Mouse (Mus musculus) colon, adult 2 months (tissue): Measurements from ENCODE around the gene Tmem216. TPM values are rescaled to one million over a fixed set of nuclear protein-coding genes. Genes with fewer than 3 reads are reported as not detected.

Experiments used
- polyA plus RNA-seq: library from polyadenylated mRNA; depleted of rRNA; stranded (reverse); fragments of >200 nt; gene quantifications from 2 replicates; pipeline ENCODE4 v1.2.3, GENCODE M21; 2012; rRNA removed

Gene Tmem216
- 9.4 and 9.7 TPM in 2 replicates for polyA plus RNA-seq

DNA sequence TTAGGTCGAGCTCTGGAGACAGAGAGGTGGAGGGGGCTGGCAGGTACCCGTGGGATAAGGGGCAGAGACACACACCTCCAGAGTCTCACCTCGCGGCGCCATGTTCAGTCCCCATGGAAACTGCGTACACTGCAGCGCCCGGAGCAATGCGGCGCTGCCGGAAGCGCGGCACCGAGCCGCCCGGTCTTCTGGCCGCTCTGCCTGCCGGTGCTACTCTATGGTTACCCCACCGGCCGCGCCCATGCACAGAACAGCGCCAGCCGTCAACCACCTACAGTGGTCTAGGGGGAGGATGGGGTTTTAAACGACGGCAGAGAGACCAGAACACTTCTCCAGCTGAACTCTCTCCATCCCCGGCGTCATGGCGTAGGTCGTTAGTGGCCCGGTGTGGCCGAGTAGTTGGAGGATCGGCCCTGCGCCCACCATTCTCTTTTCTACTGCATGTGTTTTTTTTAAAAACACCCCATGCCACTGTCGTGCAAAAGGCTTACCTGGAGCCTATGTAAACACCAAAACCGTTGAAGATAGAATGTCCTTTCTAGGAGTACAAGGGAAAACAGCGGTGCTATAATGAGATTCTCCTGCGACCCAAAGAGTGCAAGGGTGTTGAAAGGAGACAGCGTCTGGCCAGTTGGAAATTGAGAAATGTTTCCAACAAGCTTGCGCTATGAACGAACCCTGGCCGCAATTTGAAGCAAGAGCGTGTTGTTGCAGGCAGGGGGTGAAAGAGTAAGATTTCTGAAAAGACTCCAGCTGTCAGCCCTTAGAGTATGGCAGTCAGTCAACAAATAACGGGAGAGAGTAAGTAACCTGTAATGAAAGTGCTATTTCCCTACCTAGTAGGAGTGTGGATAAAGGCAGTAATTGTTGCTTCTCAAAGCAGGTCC lies at the start of gene Tmem216:
Tmem216 (minus strand) TSS at position 615 of the 887 bp plus-strand sequence.

DNA sequence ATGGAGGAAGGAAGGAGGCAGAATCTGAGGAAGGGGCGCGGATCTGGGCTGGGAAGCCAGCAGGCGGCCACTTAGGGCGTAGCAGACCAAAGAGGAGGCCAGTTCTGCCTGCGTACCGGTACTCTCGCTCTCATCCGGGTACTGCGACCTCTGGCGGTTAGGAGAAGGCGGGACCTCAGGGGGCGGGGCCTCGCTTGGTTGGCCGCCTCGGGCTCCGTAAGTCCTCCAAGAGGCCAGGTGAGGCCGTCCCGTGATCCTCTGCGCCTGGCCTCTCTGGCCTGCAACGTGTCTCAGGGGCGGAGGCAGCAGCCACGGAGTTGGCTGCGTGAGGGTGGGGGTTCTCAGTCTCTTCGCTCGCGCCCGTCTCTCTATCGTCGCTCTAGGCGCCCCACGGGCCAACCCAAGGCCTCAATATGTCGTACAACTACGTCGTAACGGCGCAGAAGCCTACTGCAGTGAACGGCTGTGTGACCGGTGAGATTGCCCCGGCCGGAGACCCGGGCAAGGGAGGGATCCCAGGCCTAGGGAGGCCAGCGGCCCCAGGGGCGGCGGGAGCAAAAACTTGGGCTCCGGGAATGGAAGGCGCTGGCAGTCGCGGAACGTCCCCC lies 49.4 kb upstream of the Tmem216 start, which contains the start of the genes Ddb1 and Tkfc:
Ddb1 (plus strand) TSS at position 35 of the 608 bp plus-strand sequence.
Tkfc (minus strand) TSS at position 362 of the 608 bp plus-strand sequence.

DNA sequence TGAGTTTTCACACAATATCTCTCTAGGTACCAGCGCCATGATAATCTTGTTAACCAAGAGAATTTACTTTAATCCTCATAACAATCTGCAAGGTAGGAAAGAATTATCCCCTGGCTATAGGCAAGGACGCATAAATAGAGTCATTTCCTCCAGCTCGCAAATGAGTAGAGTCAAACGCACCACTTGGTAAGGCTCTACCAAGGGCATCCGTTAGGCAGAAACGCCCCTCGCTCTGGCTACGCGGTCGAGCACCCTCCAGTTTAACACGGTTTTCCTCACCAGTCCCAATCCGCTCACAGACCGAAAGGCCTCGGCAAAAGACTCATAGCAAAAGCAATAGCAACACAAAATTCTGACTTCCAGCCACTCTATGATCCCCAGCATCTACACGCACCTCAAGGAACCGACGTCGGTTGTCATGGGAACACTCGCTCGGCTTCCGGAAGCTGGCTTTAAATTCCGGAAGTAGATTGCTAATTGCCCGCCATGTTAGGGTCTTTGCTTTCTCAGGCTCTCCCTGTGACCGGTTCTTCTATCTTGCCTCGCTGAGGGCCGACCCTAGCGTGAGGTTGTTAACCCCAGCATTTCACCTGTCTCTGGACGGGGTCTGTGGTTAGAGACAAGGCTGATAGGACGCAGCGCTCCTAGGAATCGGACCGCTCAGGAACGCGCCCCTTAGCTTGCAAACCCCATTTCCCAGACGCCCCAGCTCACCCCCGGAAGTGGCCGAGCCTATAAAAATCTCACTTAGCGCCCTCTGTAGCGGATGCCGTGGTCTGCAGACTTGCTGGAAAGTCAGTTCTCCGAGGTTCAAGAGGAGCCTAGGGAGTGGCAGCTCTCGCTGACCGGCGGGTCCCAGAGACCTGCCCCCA lies 20.9 kb upstream of the Tmem216 start, which contains the start of the genes Cyb561a3 and Tmem138:
Cyb561a3 (plus strand) TSS at position 483 of the 872 bp plus-strand sequence.
Tmem138 (minus strand) TSS at position 673 of the 872 bp plus-strand sequence.

DNA sequence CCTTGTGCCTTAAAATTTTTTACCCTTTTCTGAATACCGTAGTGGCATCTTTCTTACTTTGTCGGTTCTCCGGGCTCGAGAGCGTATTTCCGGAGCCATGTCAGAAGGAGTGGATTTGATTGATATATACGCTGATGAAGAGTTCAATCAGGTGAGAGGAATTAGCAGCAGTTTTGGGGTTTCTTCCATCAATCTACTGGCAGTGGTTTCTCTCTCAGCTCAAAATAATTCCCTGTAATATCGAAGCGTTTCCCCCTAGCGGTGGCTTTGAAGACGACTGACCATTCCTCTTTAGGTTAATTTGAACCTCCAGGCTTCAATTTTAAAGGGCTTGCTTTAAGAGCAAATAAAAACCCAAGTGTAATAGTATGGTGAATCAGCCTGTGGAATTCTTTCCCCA lies 30.1 kb downstream of the Tmem216 start, which contains the start of gene Sdhaf2:
Sdhaf2 (minus strand) TSS at position 233 of the 400 bp plus-strand sequence.

DNA sequence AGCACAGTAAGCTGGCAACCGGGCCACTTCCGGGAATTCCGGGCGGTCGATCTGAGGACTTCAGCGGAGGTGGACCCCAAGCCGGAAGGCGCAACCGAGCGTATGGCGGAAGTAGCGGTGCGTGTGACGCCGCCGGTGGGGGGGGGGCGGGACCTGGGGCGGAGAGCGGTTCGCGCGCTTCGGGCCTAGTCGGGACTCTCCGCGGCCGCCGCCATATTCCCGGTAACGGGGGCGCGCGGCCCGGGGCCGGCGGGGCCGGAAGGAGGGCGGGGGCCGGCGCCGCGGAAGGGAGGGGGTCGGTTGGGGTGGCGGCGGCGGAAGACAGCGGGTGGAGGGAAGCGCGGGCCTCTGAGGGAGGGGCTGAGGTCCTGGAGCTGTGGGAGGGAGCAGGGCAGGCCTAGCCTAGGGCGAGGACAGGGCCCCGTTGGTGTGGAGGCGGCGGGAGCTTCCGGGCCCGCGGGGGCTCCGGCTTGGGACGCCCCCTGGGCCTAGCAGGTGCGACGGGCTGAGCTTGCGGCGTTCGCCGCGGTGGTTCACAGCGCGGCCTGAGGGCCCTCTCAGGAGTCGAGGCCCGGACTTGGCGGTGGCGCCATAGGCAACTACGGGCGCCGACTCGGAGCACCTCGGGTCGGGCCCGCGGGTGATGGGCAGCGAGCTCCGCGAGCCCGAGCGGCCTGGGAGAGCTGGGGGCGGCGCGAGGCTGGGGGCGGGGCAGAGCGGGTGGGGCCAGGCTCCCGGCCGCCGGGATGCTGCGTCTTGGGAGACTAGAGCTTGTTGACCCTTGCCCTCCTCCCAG lies 30.7 kb downstream of the Tmem216 start, which contains the start of gene Cpsf7:
Cpsf7 (plus strand) TSS at position 161 of the 796 bp plus-strand sequence.

Other genes with a start within 250 kb of the Tmem216 start
- gene Syt7, start 167.1 kb downstream of the Tmem216 start, polyA plus RNA-seq: 25.4 and 29.9 TPM in 2 replicates
- 0.98 and 1.2 TPM in 2 replicates for gene Lrrc10b, start 98.8 kb downstream of the Tmem216 start, polyA plus RNA-seq
- 0.29 and 0.40 TPM in 2 replicates for gene Ppp1r32, start 73.3 kb downstream of the Tmem216 start, polyA plus RNA-seq
- gene Cpsf7, start 31.0 kb downstream of the Tmem216 start, polyA plus RNA-seq: 23.7 and 26.0 TPM in 2 replicates
- gene Sdhaf2, start 30.1 kb downstream of the Tmem216 start, polyA plus RNA-seq: 15.4 and 15.9 TPM in 2 replicates
- gene Cyb561a3, start 20.9 kb upstream of the Tmem216 start, polyA plus RNA-seq: 39.9 and 52.5 TPM in 2 replicates
- 4.5 and 6.0 TPM in 2 replicates for gene Tmem138, start 21.1 kb upstream of the Tmem216 start, polyA plus RNA-seq
- gene Ddb1, start 49.1 kb upstream of the Tmem216 start, polyA plus RNA-seq: 72.4 and 75.5 TPM in 2 replicates
- gene Tkfc, start 49.4 kb upstream of the Tmem216 start, polyA plus RNA-seq: 14.1 and 14.2 TPM in 2 replicates
- gene Vwce, start 78.0 kb upstream of the Tmem216 start, polyA plus RNA-seq: 0.13 and 0.47 TPM in 2 replicates
- not detected in 2 replicates for gene Pga5, start 121.8 kb upstream of the Tmem216 start, polyA plus RNA-seq
- 60.5 and 79.4 TPM in 2 replicates for gene Vps37c, start 132.5 kb upstream of the Tmem216 start, polyA plus RNA-seq
- 0.84 and 1.2 TPM in 2 replicates for gene Cd5, start 182.8 kb upstream of the Tmem216 start, polyA plus RNA-seq